Mouse (Mus musculus): ENCODE data around the gene Pip. TPM values are rescaled to one million over a fixed set of nuclear protein-coding genes. Genes with fewer than 3 reads are reported as not detected.

Pip gene
- polyA plus RNA-seq (2015; fragmentation: Nextera tagmentation; extraction: Ambion mirVana), result not detected in 2 replicates

DNA sequence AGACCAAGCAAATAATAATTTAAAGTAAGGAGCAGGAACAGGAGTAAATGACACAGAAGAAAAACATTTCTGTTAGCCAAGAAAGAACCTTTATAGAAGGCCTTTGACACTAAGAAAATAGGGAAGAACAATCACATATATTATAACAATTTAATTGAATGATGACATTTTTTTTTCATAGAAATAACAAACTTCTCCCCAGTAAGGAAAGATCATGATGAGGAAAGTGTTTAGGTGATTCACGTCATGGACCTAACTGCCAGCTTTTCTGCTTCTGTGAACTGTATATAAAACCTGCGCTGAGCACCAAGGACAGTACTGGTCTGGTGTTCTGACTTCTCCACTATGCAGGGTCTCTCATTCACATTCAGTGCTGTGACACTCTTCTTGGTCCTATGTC lies at the start of gene Pip:
Pip (plus strand) TSS at position 301 of the 400 bp plus-strand sequence.
- ATAC-seq (ENCODE audit: low read depth), result no peak
- Histone ChIP-seq H3K27ac (ENCODE audit: low read length) (no peak within 1 kb of the TSS), H3K36me3 (ENCODE audit: control insufficient read depth, insufficient read depth, low read length) (no peaks in the 10 kb centered on the region), H3K4me3 (ENCODE audit: low read length) (no peak within 1 kb of the TSS), H3K27me3 (ENCODE audit: control insufficient read depth, insufficient read depth, low read depth, low read length) (no peaks in the 10 kb centered on the region), H3K4me2 (ENCODE audit: low read depth, low read length) (no peak within 1 kb of the TSS), H3K4me1 (replicated peaks; ENCODE audit: control insufficient read depth, insufficient read depth, low read length) (no peaks in the 10 kb centered on the region), H3K9ac (ENCODE audit: low read length) (no peak within 1 kb of the TSS), H3K9me3 (ENCODE audit: control insufficient read depth, low read length) (no peaks in the 10 kb centered on the region)
- 87% methylated on average over 2 of the region's 2 CpGs for WGBS

- Histone ChIP-seq H3K4me2 (ENCODE audit: low read depth, low read length) (no peak overlapping the region), H3K4me3 (ENCODE audit: low read length) (no peak overlapping the region), H3K36me3 (ENCODE audit: control insufficient read depth, insufficient read depth, low read length) (no peaks in the 10 kb centered on the region), H3K9me3 (ENCODE audit: control insufficient read depth, low read length) (no peaks in the 10 kb centered on the region), H3K27me3 (ENCODE audit: control insufficient read depth, insufficient read depth, low read depth, low read length) (no peaks in the 10 kb centered on the region), H3K4me1 (replicated peaks; ENCODE audit: control insufficient read depth, insufficient read depth, low read length) (no peaks in the 10 kb centered on the region), H3K9ac (ENCODE audit: low read length) (no peak overlapping the region), H3K27ac (ENCODE audit: low read length) (no peak overlapping the region)
- ATAC-seq (ENCODE audit: low read depth), result no peak
These were observed 23.2 kb upstream of the Pip start for GRCm38 (mm10) chr6:41824086-41824485.

DNA sequence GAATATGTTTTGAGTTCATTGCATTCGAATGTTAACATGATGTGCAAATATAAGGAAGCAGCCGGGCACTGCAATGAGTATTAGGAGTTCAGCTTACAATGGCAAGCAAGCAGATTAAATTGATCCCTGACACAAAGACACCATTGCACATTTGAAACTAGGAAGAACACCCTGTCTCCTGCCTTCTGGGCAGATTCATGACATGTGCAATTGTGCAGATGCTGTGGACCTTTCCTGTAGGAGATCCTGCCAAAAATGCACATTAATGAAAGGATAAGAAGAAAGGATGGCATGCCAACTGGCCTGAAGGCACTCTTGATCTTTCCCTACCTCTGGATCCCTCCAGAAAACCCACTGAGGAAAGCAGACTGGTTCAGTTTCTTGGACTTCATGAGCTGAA lies 17.8 kb upstream of the Pip start:
- Histone ChIP-seq H3K4me3 (ENCODE audit: low read length) (no peak overlapping the region), H3K27ac (ENCODE audit: low read length) (no peak overlapping the region), H3K9ac (ENCODE audit: low read length) (no peak overlapping the region), H3K4me2 (ENCODE audit: low read depth, low read length) (no peak overlapping the region), H3K4me1 (replicated peaks; ENCODE audit: control insufficient read depth, insufficient read depth, low read length) (no peaks in the 10 kb centered on the region), H3K36me3 (ENCODE audit: control insufficient read depth, insufficient read depth, low read length) (no peaks in the 10 kb centered on the region), H3K27me3 (ENCODE audit: control insufficient read depth, insufficient read depth, low read depth, low read length) (no peaks in the 10 kb centered on the region), H3K9me3 (ENCODE audit: control insufficient read depth, low read length) (no peaks in the 10 kb centered on the region)
- no peak for ATAC-seq (ENCODE audit: low read depth)
- 83% methylated on average over 2 of the region's 2 CpGs for WGBS

DNA sequence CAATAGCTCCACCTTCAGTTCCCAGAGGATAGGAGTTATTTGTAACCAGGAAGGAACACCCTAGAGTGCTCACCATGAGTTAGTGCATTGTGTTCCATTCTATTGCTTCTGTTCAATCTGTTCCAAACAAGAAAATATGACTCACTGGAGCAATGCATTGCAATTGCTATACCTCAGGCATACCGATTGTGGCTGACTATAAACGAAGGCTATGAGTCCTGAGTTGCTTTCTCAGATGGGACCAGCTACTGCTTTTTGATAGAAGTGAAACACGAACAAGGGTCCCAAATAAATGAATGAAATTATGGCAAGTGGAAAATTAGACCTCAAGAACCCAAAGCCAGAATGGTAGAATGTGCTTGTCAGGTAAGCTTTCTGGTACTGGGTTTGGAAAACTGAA lies 5.4 kb downstream of the Pip start, which contains the start of gene Sval2:
Sval2 (plus strand) TSS at position 301 of the 400 bp plus-strand sequence.
- no peak for ATAC-seq (ENCODE audit: low read depth)
- Histone ChIP-seq H3K27ac (ENCODE audit: low read length) (no peak within 1 kb of the TSS), H3K4me3 (ENCODE audit: low read length) (no peak within 1 kb of the TSS), H3K9me3 (ENCODE audit: control insufficient read depth, low read length) (no peaks in the 10 kb centered on the region), H3K27me3 (ENCODE audit: control insufficient read depth, insufficient read depth, low read depth, low read length) (no peaks in the 10 kb centered on the region), H3K4me1 (replicated peaks; ENCODE audit: control insufficient read depth, insufficient read depth, low read length) (no peaks in the 10 kb centered on the region), H3K9ac (ENCODE audit: low read length) (no peak within 1 kb of the TSS), H3K4me2 (ENCODE audit: low read depth, low read length) (no peak within 1 kb of the TSS), H3K36me3 (ENCODE audit: control insufficient read depth, insufficient read depth, low read length) (no peaks in the 10 kb centered on the region)
- WGBS, result 80% methylated on average over 3 of the region's 3 CpGs

DNA sequence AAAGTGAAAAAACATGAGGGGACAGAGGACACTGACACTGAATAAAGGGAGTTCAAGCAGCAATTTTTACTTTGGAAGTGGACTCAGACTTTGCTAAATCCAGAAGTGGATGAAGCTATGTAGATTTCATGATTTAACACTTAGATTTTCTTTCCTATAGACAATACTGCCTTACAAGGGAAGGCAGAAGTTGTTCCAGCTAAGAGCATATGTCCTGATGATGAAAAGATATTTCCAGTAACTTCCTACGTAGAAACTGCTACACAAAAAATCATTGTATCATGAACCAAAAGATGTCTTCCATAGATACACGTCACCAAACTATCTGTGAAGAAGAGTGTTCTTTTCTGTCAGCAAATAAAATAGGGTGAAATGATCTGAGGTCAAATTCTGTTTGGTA lies 16.7 kb downstream of the Pip start:
- no peak overlapping the region for H3K27ac ChIP-seq (ENCODE audit: low read length)
- H3K9ac ChIP-seq (ENCODE audit: low read length), result no peak overlapping the region
- H3K4me2 ChIP-seq (ENCODE audit: low read depth, low read length), result no peak overlapping the region
- no peak for ATAC-seq (ENCODE audit: low read depth)
- WGBS, result 67% methylated on average over 2 of the region's 2 CpGs
- H3K9me3 ChIP-seq (ENCODE audit: control insufficient read depth, low read length), result no peaks in the 10 kb centered on the region
- H3K4me3 ChIP-seq (ENCODE audit: low read length), result no peak overlapping the region
- no peaks in the 10 kb centered on the region for H3K27me3 ChIP-seq (ENCODE audit: control insufficient read depth, insufficient read depth, low read depth, low read length)
- H3K36me3 ChIP-seq (ENCODE audit: control insufficient read depth, insufficient read depth, low read length), result no peaks in the 10 kb centered on the region
- no peaks in the 10 kb centered on the region for H3K4me1 ChIP-seq (replicated peaks; ENCODE audit: control insufficient read depth, insufficient read depth, low read length)

Other genes with a start within 250 kb of the Pip start
- 12.0 and 15.6 TPM in 2 replicates for gene Ephb6, start 242.1 kb upstream of the Pip start, polyA plus RNA-seq (2015; fragmentation: Nextera tagmentation; extraction: Ambion mirVana)
- gene Trpv6, start 211.1 kb upstream of the Pip start, polyA plus RNA-seq (2015; fragmentation: Nextera tagmentation; extraction: Ambion mirVana), result 2.3 and 2.6 TPM in 2 replicates
- gene Trpv5, start 166.8 kb upstream of the Pip start, polyA plus RNA-seq (2015; fragmentation: Nextera tagmentation; extraction: Ambion mirVana), result not detected in 2 replicates
- not detected in 2 replicates for gene Llcfc1, start 163.1 kb upstream of the Pip start, polyA plus RNA-seq (2015; fragmentation: Nextera tagmentation; extraction: Ambion mirVana)
- gene Kel, start 143.2 kb upstream of the Pip start, polyA plus RNA-seq (2015; fragmentation: Nextera tagmentation; extraction: Ambion mirVana), result 0.83 and 3.4 TPM in 2 replicates
- gene Olfr459, start 72.4 kb upstream of the Pip start, polyA plus RNA-seq (2015; fragmentation: Nextera tagmentation; extraction: Ambion mirVana), result not detected in 2 replicates
- not detected in 2 replicates for gene Sval2, start 5.5 kb downstream of the Pip start, polyA plus RNA-seq (2015; fragmentation: Nextera tagmentation; extraction: Ambion mirVana)
- gene Sval1, start 104.1 kb downstream of the Pip start, polyA plus RNA-seq (2015; fragmentation: Nextera tagmentation; extraction: Ambion mirVana), result not detected in 2 replicates
- gene Sval3, start 120.6 kb downstream of the Pip start, polyA plus RNA-seq (2015; fragmentation: Nextera tagmentation; extraction: Ambion mirVana), result not detected in 2 replicates
- not detected in 2 replicates for gene Sva, start 190.9 kb downstream of the Pip start, polyA plus RNA-seq (2015; fragmentation: Nextera tagmentation; extraction: Ambion mirVana)

All from lung, embryonic 16.5 days (tissue).